In genomic region chr15:52967801-52968235, GRCm38 (mm10) we compare ENCODE assay signal across 8 mouse cellular contexts.
DNase-seq lines count a peak whose midpoint lies in the region; ATAC-seq and TF ChIP-seq lines count a peak whose summit lies in the region.

No protein-coding gene starts in this region.

- no peak overlapping the region for H3K9ac ChIP-seq in liver, adult 2 months (ENCODE audit: low read depth, low read length)
- H3K9ac ChIP-seq in liver, embryonic 12.5 days = no peak overlapping the region

- H3K79me2 ChIP-seq in liver, adult 2 months (ENCODE audit: control insufficient read depth, insufficient read depth, low read length) = no peaks in the 10 kb centered on the region

- H3K4me1 ChIP-seq in liver, adult 2 months (ENCODE audit: control insufficient read depth, insufficient read depth, low read length) = no peaks in the 10 kb centered on the region
- H3K4me1 ChIP-seq in liver, embryonic 12.5 days = peaks cover 6% of the 10 kb centered on the region

- no peak for ATAC-seq in liver, embryonic 12.5 days

- H3K4me2 ChIP-seq in liver, embryonic 12.5 days = no peak overlapping the region

- 23% methylated on average over 4 of the region's 4 CpGs for WGBS in liver, adult 2 months
- WGBS in liver, embryonic 12.5 days (ENCODE audit: insufficient replicate concordance) = 8% methylated on average over 4 of the region's 4 CpGs

- no peaks in the 10 kb centered on the region for H3K27me3 ChIP-seq in liver, adult 2 months (ENCODE audit: control insufficient read depth, insufficient read depth, low read length)
- H3K27me3 ChIP-seq in liver, embryonic 12.5 days (replicated peaks) = no peaks in the 10 kb centered on the region

- TF ChIP-seq POLR2A in liver, adult 2 months (IDR thresholded peaks at IDR 0.05; ENCODE audit: extremely low read depth, insufficient read depth, low read length) = no peak

- H3K36me3 ChIP-seq in liver, adult 2 months (ENCODE audit: control insufficient read depth, insufficient read depth, low read length) = no peaks in the 10 kb centered on the region
- no peaks in the 10 kb centered on the region for H3K36me3 ChIP-seq in liver, embryonic 12.5 days

- peak; percentile 10 for DNase-seq in liver, adult 2 months (ENCODE audit: extremely low read depth, low read depth, low spot score)
- DNase-seq in heart, adult 11 months = peak; percentile 98
- peak; percentile 46 for DNase-seq in kidney, postnatal 14 days
- peak; percentile 19 for DNase-seq in retina, embryonic 14.5 days (ENCODE audit: low spot score)
- DNase-seq in B cell, adult 2 months = no peak
- DNase-seq in left cerebral cortex, adult 9 months (ENCODE audit: low spot score in 2 of 2) = no peak
- DNase-seq in T-cell, adult 2 months (ENCODE audit: low spot score) = no peak

- no peak for TF ChIP-seq CTCF in liver, adult 2 months (IDR thresholded peaks at IDR 0.05; ENCODE audit: low read depth, low read length)

- no peak overlapping the region for H3K4me3 ChIP-seq in liver, adult 2 months (ENCODE audit: insufficient read depth, low read depth, low read length)
- no peak overlapping the region for H3K4me3 ChIP-seq in liver, embryonic 12.5 days

- no peak overlapping the region for H3K27ac ChIP-seq in liver, adult 2 months (replicated peaks; ENCODE audit: insufficient read depth, low read depth, low read length)
- no peak overlapping the region for H3K27ac ChIP-seq in liver, embryonic 12.5 days

- H3K9me3 ChIP-seq in liver, embryonic 12.5 days (replicated peaks) = no peaks in the 10 kb centered on the region

Comparison
In these comparisons a context has a peak if more than half of its experiments do, and no peak if none do; other contexts are left out.
1. DNase-seq: peak in liver, adult 2 months (single experiment), heart, adult 11 months (single experiment), kidney, postnatal 14 days (single experiment) and retina, embryonic 14.5 days (single experiment); none in B cell, adult 2 months (0 of 2), left cerebral cortex, adult 9 months (0 of 2) and T-cell, adult 2 months (single experiment).